Mouse (Mus musculus) neural tube, embryonic 14.5 days (tissue): ENCODE data around the gene Rpl9-ps6. TPM values are rescaled to one million over a fixed set of nuclear protein-coding genes. Genes with fewer than 3 reads are reported as not detected.
A peak's percentile ranks its signal among the peaks of the same experiment; 100 is the strongest.

Experiments used
- ATAC-seq: fragments of 200-750 bp; cut with Nextera tagmentation; 2 replicates; pipeline ENCODE4 v1.8.0; 2017; ENCODE audit warnings: low read depth, mild to moderate bottlenecking, moderate TSS enrichment, moderate library complexity
- H3K27ac ChIP-seq: fragments of 300-500 bp; sonication (generic); 2 replicates; pipeline ENCODE4 v1.5.1; 2014; ENCODE audit warnings: low read depth, mild to moderate bottlenecking, control low read depth, low read length, moderate library complexity, mixed read lengths
- H3K27me3 ChIP-seq: fragments of 300-500 bp; sonication (generic); 2 replicates; pipeline ENCODE4 v1.6.1; 2014; ENCODE audit warnings: low read length; ENCODE audit not compliant: control insufficient read depth, insufficient read depth
- H3K36me3 ChIP-seq: fragments of 300-500 bp; sonication (generic); 2 replicates; pipeline ENCODE4 v1.6.1; 2014; ENCODE audit warnings: low read length, mixed read lengths; ENCODE audit not compliant: control insufficient read depth, insufficient read depth
- H3K4me1 ChIP-seq: fragments of 300-500 bp; sonication (generic); 2 replicates; pipeline ENCODE4 v1.6.1; 2014; ENCODE audit warnings: low read length; ENCODE audit not compliant: control insufficient read depth, insufficient read depth
- H3K4me2 ChIP-seq: fragments of 300-500 bp; sonication (generic); 2 replicates; pipeline ENCODE4 v1.6.1; 2014; ENCODE audit warnings: mild to moderate bottlenecking, low read depth, low read length, control low read depth
- H3K4me3 ChIP-seq: fragments of 300-500 bp; sonication (generic); 2 replicates; pipeline ENCODE4 v1.5.1; 2014; ENCODE audit warnings: low read depth, low read length, control low read depth, mixed read lengths
- H3K9ac ChIP-seq: fragments of 300-500 bp; sonication (generic); replicated peaks from 2 replicates; pipeline ENCODE4 v1.6.1; 2014; ENCODE audit warnings: low read depth, mild to moderate bottlenecking, control low read depth, low read length, mixed read lengths
- H3K9me3 ChIP-seq: fragments of 300-500 bp; sonication (generic); 2 replicates; pipeline ENCODE4 v1.6.1; 2016; ENCODE audit warnings: low read length; ENCODE audit not compliant: control insufficient read depth
- WGBS: fragments of 180-500 bp; shearing (Covaris S2); extraction: QIAGEN DNeasy Blood & Tissue Kit; methylation state at CpG from one replicate; pipeline ENCODE4 v1.1.7; 2014; 5-methylcytosine and 5-hydroxymethylcytosine counted together
- polyA plus RNA-seq: library from polyadenylated mRNA; unstranded; fragments of >200 nt; fragmentation: Nextera tagmentation; extraction: Ambion mirVana; gene quantifications from 2 replicates; pipeline ENCODE4 v1.2.1, GENCODE M21; 2014

Gene Rpl9-ps6
- polyA plus RNA-seq, 1 experiment from 2014 or later: 53.9 TPM

DNA sequence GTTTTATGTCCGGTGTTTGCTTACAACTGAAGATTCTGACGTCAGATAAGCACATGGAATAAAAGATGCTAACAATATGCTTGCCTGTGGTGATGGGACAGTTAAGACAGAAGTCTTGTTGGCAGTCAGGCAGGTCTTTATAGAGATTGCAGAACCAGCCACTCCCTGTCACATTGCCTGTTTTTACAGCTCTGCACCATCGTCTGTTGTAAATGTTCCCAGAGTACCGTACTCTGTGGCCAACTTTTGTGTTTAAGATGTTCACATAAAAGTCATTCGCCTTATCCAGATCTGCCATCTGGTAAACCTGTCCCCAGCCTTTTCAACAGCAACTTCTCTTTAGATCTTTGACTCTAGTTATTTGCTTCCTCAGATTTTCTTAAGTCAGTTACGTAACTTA, 31.0 kb upstream of the Rpl9-ps6 start:
- H3K4me3 ChIP-seq: no peak overlapping the region
- H3K9ac ChIP-seq: no peak overlapping the region
- H3K27me3 ChIP-seq: no peaks in the 10 kb centered on the region
- no peak for ATAC-seq
- no peak overlapping the region for H3K27ac ChIP-seq
- WGBS: 86% methylated on average over 6 of the region's 6 CpGs
- H3K9me3 ChIP-seq: no peaks in the 10 kb centered on the region
- H3K4me1 ChIP-seq: no peaks in the 10 kb centered on the region
- no peak overlapping the region for H3K4me2 ChIP-seq
- H3K36me3 ChIP-seq: peaks cover 14% of the 10 kb centered on the region; the same call in 1 of the 2 replicates

DNA sequence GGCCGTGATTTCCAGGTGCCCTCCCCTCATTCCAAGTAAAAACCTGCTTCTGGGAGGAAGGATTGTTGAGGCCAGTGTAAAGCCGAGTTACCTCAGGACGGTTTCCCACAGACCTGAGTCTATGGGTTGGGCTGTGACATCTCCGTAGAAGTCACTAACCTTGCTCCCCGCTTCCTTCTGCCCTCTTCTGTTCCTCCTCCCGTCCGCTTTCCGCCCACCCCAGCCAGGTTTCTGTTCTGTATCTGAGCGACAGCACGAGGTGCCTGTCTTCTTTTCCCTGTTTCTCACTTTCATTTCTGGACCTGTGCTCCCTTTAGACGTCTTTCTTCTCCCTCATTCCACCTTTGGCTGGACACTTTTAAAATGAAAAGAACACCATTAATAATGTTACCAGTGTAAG, 28.7 kb upstream of the Rpl9-ps6 start:
- no peak overlapping the region for H3K27ac ChIP-seq
- WGBS: 94% methylated on average over 11 of the region's 11 CpGs
- H3K9ac ChIP-seq: no peak overlapping the region
- no peak overlapping the region for H3K4me3 ChIP-seq
- H3K4me1 ChIP-seq: no peaks in the 10 kb centered on the region
- ATAC-seq: no peak
- H3K27me3 ChIP-seq: no peaks in the 10 kb centered on the region
- no peak overlapping the region for H3K4me2 ChIP-seq
- no peaks in the 10 kb centered on the region for H3K9me3 ChIP-seq
- peaks cover 14% of the 10 kb centered on the region; the same call in 1 of the 2 replicates for H3K36me3 ChIP-seq

GRCm38 (mm10) chr19:32494611-32495010, 28.2 kb upstream of the Rpl9-ps6 start:
- H3K9me3 ChIP-seq: no peaks in the 10 kb centered on the region
- no peak for ATAC-seq
- 92% methylated on average over 13 of the region's 13 CpGs for WGBS
- no peak overlapping the region for H3K4me3 ChIP-seq
- H3K27ac ChIP-seq: no peak overlapping the region
- H3K27me3 ChIP-seq: no peaks in the 10 kb centered on the region
- no peaks in the 10 kb centered on the region for H3K4me1 ChIP-seq
- H3K9ac ChIP-seq: no peak overlapping the region
- peaks cover 14% of the 10 kb centered on the region; the same call in 1 of the 2 replicates for H3K36me3 ChIP-seq
- H3K4me2 ChIP-seq: no peak overlapping the region

DNA sequence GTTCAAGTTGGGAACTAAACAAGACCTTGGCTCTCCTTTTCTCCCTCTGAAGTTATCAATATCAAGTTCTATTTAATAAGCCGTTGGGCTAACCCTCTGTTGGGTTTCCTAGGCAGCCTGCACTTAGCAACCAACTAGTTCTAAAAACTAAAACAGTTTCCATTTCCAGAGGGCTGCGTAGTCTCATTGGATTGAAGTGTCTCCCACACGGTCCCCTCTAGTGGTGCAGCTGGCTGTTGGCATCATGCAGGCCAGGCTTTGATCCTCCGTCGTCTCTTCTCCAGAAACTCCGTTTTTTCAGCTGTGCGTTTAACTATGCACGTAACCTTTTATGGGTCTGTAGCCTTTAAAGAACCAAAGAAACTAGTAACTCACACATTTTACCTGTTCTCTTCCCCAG, 27.1 kb upstream of the Rpl9-ps6 start:
- peaks cover 2% of the 10 kb centered on the region; the same call in 1 of the 2 replicates for H3K4me1 ChIP-seq
- H3K4me3 ChIP-seq: no peak overlapping the region
- no peak overlapping the region for H3K4me2 ChIP-seq
- no peak overlapping the region for H3K27ac ChIP-seq
- H3K27me3 ChIP-seq: no peaks in the 10 kb centered on the region
- no peak overlapping the region for H3K9ac ChIP-seq
- no peaks in the 10 kb centered on the region for H3K9me3 ChIP-seq
- 85% methylated on average over 8 of the region's 8 CpGs for WGBS
- ATAC-seq: no peak
- H3K36me3 ChIP-seq: peaks cover 9% of the 10 kb centered on the region; the same call in 1 of the 2 replicates

GRCm38 (mm10) chr19:32492981-32493380, 26.6 kb upstream of the Rpl9-ps6 start:
- no peak overlapping the region for H3K4me2 ChIP-seq
- peaks cover 9% of the 10 kb centered on the region; the same call in 1 of the 2 replicates for H3K36me3 ChIP-seq
- H3K9ac ChIP-seq: no peak overlapping the region
- H3K4me3 ChIP-seq: no peak overlapping the region
- no peak overlapping the region for H3K27ac ChIP-seq
- H3K9me3 ChIP-seq: no peaks in the 10 kb centered on the region
- WGBS: 91% methylated on average over 5 of the region's 5 CpGs
- no peaks in the 10 kb centered on the region for H3K27me3 ChIP-seq
- H3K4me1 ChIP-seq: peaks cover 4% of the 10 kb centered on the region; the same call in 1 of the 2 replicates
- ATAC-seq: no peak

GRCm38 (mm10) chr19:32492339-32492738, 26.0 kb upstream of the Rpl9-ps6 start:
- Histone ChIP-seq H3K27ac (no peak overlapping the region), H3K4me3 (no peak overlapping the region), H3K9ac (no peak overlapping the region), H3K9me3 (no peaks in the 10 kb centered on the region), H3K27me3 (no peaks in the 10 kb centered on the region), H3K4me1 (peaks cover 9% of the 10 kb centered on the region; the same call in 1 of the 2 replicates), H3K36me3 (peaks cover 9% of the 10 kb centered on the region; the same call in 1 of the 2 replicates), H3K4me2 (no peak overlapping the region)
- WGBS: 95% methylated on average over 3 of the region's 3 CpGs
- no peak for ATAC-seq

DNA sequence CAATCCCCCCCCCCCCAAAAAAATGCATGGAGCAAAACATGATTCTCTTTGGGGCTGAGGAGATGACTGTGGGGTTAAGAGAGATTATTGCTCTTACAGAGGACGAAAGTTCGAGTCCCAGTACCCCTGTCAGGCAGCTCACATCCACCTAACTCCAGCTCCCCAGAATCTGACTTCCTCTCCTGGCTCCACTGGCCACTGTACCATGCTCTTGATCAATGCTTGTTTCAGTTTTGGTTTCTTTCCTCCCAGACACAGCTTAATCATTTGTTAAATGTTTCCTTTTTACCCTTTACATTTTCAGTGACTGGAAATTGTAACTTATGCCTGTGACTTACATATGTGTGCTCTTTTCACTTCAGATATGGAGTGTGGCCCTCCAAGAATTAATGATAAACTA, 24.6 kb upstream of the Rpl9-ps6 start:
- peaks cover 17% of the 10 kb centered on the region; the same call in 1 of the 2 replicates for H3K4me1 ChIP-seq
- no peak overlapping the region for H3K4me3 ChIP-seq
- WGBS: 83% methylated on average over 2 of the region's 2 CpGs
- H3K9ac ChIP-seq: no peak overlapping the region
- no peak overlapping the region for H3K27ac ChIP-seq
- peaks cover 5% of the 10 kb centered on the region; the same call in 1 of the 2 replicates for H3K36me3 ChIP-seq
- H3K4me2 ChIP-seq: no peak overlapping the region
- no peaks in the 10 kb centered on the region for H3K27me3 ChIP-seq
- no peak for ATAC-seq
- no peaks in the 10 kb centered on the region for H3K9me3 ChIP-seq

- Histone ChIP-seq H3K4me2 (no peak overlapping the region), H3K27me3 (no peaks in the 10 kb centered on the region), H3K4me1 (peaks cover 17% of the 10 kb centered on the region; the same call in 1 of the 2 replicates), H3K36me3 (peaks cover 5% of the 10 kb centered on the region; the same call in 1 of the 2 replicates), H3K9ac (no peak overlapping the region), H3K27ac (no peak overlapping the region), H3K9me3 (no peaks in the 10 kb centered on the region), H3K4me3 (no peak overlapping the region)
- ATAC-seq: no peak
- WGBS: 93% methylated on average over 12 of the region's 12 CpGs
Measured at GRCm38 (mm10) chr19:32489166-32489895, 23.0 kb upstream of the Rpl9-ps6 start.

DNA sequence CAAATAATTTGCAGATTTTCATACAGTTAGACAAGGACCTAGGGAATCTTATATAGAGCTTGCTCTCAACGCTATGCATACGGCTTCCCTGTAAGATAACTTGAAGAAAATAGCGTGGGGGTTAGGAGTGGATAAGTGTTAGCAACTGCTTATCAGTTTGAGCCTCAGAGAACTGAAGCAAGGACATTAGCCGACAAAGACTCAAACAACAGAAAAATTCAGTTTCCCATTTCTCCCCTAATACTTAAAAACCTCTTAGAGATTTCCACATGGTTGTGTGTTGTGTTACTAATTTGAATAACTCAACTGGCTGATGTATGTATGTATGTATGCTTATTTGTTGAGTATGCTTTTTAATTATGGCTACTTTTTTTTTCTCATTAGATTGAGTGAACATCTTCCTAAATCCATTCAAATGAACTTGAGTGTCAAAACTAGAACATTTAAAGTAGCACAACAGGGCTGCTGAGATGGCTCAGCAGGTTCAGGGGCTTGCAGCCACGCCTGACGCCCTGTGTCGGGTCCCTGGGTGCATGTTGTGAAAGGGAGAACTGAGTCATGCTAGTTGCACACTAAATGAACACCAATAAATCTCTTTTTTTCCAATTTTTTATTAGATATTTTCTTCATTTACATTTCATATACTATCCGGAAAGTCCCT, 21.3 kb upstream of the Rpl9-ps6 start:
- Histone ChIP-seq H3K36me3 (peaks cover 3% of the 10 kb centered on the region; the same call in 1 of the 2 replicates), H3K27me3 (no peaks in the 10 kb centered on the region), H3K4me1 (peaks cover 17% of the 10 kb centered on the region; the same call in 1 of the 2 replicates), H3K9ac (no peak overlapping the region), H3K27ac (no peak overlapping the region), H3K4me2 (peak overlapping the region; percentile 67; the same call in 1 of the 2 replicates), H3K9me3 (no peaks in the 10 kb centered on the region), H3K4me3 (peak overlapping the region; percentile 16; the same call in 1 of the 2 replicates)
- ATAC-seq: no peak
- WGBS: 89% methylated on average over 8 of the region's 8 CpGs
